Mouse (Mus musculus) lung, adult 2 months (tissue): ENCODE results near the gene Lrrc3c. TPM values are rescaled to one million over a fixed set of nuclear protein-coding genes. Genes with fewer than 3 reads are reported as not detected.
A peak's percentile ranks its signal among the peaks of the same experiment; 100 is the strongest.
"Not testable (repeated sequence)": the region's sequence is repeated elsewhere in the genome, so short reads cannot be mapped to it uniquely, and the experiment has no call there.

Source experiments
- DNase-seq: peaks from one replicate; pipeline ENCODE4 v3.0.0; 2022
- H3K4me1 ChIP-seq: fragments of 200-500 bp; 2 replicates; pipeline ENCODE4 v1.6.1; 2011; ENCODE audit warnings: low read length; ENCODE audit not compliant: control insufficient read depth, insufficient read depth
- H3K4me3 ChIP-seq: fragments of 200-500 bp; replicated peaks from 2 replicates; pipeline ENCODE3; 2011; ENCODE audit warnings: low read depth, mild to moderate bottlenecking, control low read depth, low read length; ENCODE audit errors: extremely low read depth
- CTCF ChIP-seq: fragments of 200-500 bp; IDR thresholded peaks from 2 replicates; pipeline ENCODE4 v1.5.1; 2011; ENCODE audit warnings: mild to moderate bottlenecking, low read length, control low read depth; ENCODE audit not compliant: insufficient read depth
- POLR2A ChIP-seq: fragments of 200-500 bp; IDR thresholded peaks from 2 replicates; pipeline ENCODE4 v1.6.1; 2011; ENCODE audit warnings: low read depth, mild to moderate bottlenecking, control low read depth, low read length, borderline replicate concordance; ENCODE audit errors: extremely low read depth
- WGBS: fragments of 180-500 bp; shearing (Covaris S2); methylation state at CpG from one replicate; pipeline ENCODE4 v1.1.7; 2018; 5-methylcytosine and 5-hydroxymethylcytosine counted together
- polyA plus RNA-seq: library from polyadenylated mRNA; depleted of rRNA; stranded (reverse); fragments of >200 nt; gene quantifications from 2 replicates; pipeline ENCODE4 v1.2.3, GENCODE M21; 2012; rRNA removed

The Lrrc3c gene
- polyA plus RNA-seq, 1 experiment = not detected

DNA sequence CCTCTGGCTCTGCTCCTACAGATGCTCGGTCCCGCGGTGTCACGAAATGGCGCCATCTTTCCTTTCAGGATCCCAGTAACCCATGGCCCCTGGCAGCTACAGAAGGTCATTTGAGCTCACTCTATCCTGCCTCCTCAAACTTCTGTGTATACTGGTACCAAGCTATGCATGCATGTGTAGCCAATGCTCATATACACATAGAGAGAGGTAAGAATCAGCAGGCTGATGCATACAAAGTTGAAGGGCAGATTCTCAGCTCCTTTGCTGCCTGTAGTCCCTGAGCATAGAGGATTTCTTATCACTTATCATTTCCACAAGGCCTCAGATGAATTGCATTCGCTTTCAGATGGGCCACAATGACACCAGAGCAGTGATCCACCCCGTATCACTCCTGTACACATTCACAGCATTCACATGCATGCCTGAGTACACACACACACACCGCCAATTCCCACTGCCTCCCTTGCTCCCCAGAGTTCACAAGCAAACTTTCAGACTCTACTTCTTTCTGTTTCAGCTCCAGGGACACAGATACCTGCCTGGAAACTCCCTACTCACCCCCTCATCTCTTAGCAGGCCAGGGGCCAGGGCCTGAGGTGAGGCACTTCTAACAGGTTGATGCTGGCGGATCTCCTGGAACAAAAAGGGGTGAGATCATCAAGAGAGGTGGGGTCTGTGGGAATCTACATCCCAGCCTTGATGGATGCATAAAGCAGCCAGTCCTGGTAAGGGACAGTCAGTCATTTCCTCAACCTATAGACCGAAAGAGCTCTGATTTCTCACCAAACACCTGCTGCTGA is 27.7 kb downstream of the Lrrc3c start, which contains the start of the genes Gm12355 and Gsdma3:
Gene Gm12355, minus strand, starts transcription at position 51 of the 800 bp plus-strand sequence.
Gene Gsdma3, plus strand, starts transcription at position 750 of the 800 bp plus-strand sequence.
- H3K4me3 ChIP-seq = no peak within 1 kb of the TSS
- TF ChIP-seq POLR2A (no peak), CTCF (no peak)
- H3K4me1 ChIP-seq = no peaks in the 10 kb centered on the region
- 90% methylated on average over 10 of the region's 10 CpGs for WGBS
- no peak for DNase-seq

DNA sequence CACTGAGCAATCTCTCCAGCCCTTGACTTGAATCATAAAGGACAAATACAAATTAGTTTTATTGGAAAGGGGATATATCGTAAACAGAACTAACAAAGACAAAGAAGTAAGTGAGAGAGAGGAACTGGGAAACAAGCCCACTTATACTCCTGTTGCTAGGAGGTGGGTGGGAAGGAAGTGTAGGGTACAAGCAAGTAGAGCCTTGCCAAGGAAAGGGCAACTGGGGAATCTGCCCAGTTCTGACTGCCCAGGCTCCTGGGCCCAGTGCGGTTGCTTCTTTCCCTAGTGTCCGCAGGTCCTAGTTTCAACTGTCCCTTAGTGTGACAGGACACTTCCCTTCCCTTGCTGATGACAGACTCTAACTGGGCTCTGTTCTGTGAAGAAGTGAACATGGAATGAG is 30.6 kb downstream of the Lrrc3c start:
- DNase-seq = no peak
- TF ChIP-seq POLR2A (no peak), CTCF (no peak)
- WGBS = 77% methylated on average over 3 of the region's 3 CpGs
- Histone ChIP-seq H3K4me3 (no peak overlapping the region), H3K4me1 (no peaks in the 10 kb centered on the region)

DNA sequence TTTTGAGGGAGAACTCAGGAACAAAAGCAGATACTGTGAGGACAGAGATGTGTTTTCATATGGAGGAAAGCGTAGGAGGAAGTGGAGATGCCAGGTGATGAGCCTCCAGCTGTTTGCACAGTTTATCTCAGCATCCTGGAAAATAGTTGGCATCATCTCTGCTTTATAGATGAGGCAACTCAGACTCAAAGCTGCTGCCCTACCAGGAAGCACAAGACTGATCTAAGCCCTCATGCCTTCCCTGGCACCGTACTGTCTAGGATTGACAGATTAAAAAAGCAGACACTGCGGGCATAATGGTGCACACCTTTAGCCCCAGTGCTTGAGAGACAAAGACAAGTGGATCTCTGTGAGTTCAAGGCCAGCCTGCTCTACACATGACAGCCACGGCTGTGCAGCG is 32.6 kb downstream of the Lrrc3c start:
- TF ChIP-seq CTCF = no peak
- 77% methylated on average over 5 of the region's 5 CpGs for WGBS
- H3K4me3 ChIP-seq = no peak overlapping the region
- H3K4me1 ChIP-seq = no peaks in the 10 kb centered on the region
- DNase-seq = no peak

DNA sequence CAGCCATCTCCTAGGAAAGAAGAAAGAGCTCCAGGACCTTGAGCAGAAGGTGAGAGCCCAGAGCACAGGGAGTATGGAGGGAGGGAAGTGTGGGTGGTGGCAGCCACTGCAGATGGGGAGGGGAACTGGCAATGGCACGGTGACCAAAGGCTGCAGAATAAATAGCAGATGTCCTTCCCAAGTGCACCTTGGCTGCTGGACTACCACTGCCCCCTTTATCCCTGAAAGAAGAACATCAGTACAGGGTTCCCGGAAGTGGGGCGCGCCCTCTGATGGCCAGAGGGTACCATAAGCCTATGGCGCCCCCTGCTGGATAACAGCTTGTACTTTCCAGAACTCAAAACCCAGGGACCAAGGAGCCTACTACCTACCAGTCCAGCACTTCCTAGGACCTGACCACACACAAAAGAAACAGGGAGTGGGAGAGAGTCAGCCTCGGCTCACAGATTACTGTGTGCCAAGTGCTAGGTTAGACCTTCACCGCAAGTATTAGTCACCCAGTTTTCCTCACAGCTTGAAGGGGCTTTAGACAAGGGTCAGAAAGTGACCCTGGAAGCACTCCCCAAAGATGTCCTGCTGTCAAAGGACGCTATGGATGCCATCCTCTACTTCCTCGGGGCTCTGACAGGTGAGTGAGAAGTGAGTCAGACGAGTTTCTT is 37.4 kb downstream of the Lrrc3c start:
- not testable (repeated sequence) for H3K4me3 ChIP-seq, H3K4me1 ChIP-seq
- WGBS = 26% methylated on average over 10 of the region's 10 CpGs
- DNase-seq = peak; percentile 6

DNA sequence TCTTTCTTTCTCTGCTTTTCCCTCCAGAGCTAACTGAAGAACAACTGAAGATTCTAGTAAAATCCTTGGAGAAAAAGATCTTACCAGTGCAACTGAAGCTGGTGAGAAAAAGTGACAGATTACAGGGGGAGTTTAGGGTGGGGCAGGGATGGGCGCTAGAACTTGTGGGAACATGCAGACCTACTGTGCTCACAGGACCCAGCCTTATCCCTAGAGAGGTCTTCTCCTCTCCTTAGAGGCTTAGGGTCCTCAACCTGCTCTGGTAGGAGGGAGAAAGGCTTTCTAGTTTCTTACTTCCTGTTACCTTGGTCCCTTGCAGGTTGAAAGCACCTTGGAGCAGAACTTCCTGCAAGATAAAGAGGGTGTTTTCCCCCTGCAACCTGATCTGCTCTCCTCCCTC is 39.4 kb downstream of the Lrrc3c start:
- WGBS = 77% methylated on average over 1 of the region's 1 CpGs
- TF ChIP-seq CTCF = no peak
- no peak for TF ChIP-seq POLR2A
- H3K4me1 ChIP-seq = no peaks in the 10 kb centered on the region
- no peak for DNase-seq
- H3K4me3 ChIP-seq = no peak overlapping the region

DNA sequence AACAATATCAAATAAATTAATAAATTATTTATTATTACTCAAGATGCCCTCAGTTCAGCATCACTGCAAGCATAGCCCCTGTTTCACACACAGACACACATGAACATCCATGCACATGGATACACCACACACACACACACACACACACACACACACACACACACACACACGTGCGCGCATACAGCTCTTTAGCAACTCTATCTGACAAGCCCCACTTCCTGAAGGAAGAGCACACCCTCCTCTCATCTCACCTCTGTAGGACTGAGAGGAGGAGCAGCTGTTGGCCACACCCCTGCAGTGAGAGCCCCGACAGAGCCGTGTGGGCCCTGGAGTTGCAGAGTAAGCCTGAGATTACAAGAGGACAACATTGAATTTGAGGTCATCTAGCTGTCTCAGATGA is 42.0 kb downstream of the Lrrc3c start:
- DNase-seq = no peak
- no peak for TF ChIP-seq POLR2A
- TF ChIP-seq CTCF = no peak
- WGBS = 41% methylated on average over 5 of the region's 5 CpGs
- Histone ChIP-seq H3K4me3 (no peak overlapping the region), H3K4me1 (no peaks in the 10 kb centered on the region)

DNA sequence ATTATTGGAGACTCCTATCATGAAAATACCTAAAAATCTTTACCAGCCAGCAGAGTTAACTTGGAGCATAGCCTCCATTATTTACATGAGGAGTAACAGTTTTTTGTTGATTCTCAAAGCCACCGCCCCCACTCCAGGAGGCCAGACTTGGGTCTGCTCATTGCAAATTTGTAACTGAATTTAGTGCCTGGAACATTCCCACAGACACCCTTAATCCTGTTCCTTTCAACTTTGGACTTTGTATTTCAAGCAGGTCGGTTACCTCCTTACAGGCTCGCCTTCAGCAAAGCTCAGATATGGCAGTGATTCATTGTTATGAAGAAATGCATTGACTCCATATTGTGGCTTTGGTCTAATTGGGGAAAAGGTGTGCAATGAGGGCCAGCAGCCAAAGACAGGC is 46.7 kb downstream of the Lrrc3c start:
- TF ChIP-seq CTCF = no peak
- no peak for TF ChIP-seq POLR2A
- no peaks in the 10 kb centered on the region for H3K4me1 ChIP-seq
- no peak overlapping the region for H3K4me3 ChIP-seq
- no peak for DNase-seq
- 85% methylated on average over 3 of the region's 3 CpGs for WGBS

DNA sequence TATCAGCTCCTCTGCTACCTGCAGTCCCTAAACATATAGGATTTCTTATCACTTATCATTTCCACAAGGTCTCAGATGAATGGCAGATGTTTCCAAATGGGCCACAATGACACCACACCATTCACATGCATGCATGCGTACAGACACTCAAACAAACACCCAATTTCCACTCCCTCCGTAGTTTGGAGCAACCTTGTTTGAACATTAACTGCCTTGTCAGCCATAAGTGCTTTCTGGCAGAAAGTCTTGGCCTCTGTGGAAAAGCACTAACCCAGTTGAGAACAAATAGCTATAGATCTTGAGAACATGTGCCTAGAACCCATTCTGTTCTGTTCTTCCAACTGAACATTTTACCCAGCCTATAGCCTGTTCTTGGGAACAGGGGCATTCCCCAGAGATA is 47.9 kb downstream of the Lrrc3c start:
- DNase-seq = no peak
- TF ChIP-seq POLR2A = no peak
- no peak for TF ChIP-seq CTCF
- 56% methylated on average over 2 of the region's 2 CpGs for WGBS
- H3K4me3 ChIP-seq = no peak overlapping the region
- H3K4me1 ChIP-seq = no peaks in the 10 kb centered on the region

DNA sequence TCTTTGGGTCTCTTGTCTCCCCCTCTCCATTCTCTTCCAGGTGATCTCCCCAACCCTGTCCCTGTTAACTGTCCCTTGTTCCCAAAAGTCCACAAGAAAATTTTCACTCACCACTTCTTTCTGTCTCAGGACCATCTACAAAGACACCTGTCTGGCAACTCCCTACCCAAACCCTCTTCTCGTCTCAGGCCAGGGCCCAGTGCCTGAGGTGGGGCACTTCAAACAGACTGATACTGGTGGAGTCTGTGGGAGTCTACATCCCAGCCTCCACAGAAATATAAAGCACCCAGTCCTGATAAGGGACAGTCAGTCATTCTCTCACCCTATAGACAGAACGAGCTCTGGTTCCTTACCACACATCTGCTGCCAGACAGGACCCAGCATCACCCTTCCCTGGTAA is 48.4 kb downstream of the Lrrc3c start, which contains the start of gene Gsdma2:
Gene Gsdma2, plus strand, starts transcription at position 301 of the 400 bp plus-strand sequence.
- WGBS = 44% methylated on average over 2 of the region's 2 CpGs

More for the DNA sequence above, 48.4 kb downstream of the Lrrc3c start, which contains the start of gene Gsdma2:
- Histone ChIP-seq H3K4me1 (no peaks in the 10 kb centered on the region), H3K4me3 (no peak within 1 kb of the TSS)
- DNase-seq = no peak
- TF ChIP-seq POLR2A = no peak
- TF ChIP-seq CTCF = no peak

Other genes with a start within 250 kb of the Lrrc3c start
- 20.0 and 22.1 TPM in 2 replicates for gene Ppp1r1b, start 249.9 kb upstream of the Lrrc3c start, polyA plus RNA-seq
- 131 and 143 TPM in 2 replicates for gene Stard3, start 239.9 kb upstream of the Lrrc3c start, polyA plus RNA-seq
- gene Tcap, start 214.5 kb upstream of the Lrrc3c start, polyA plus RNA-seq = 73.7 and 136 TPM in 2 replicates
- 2.0 and 3.5 TPM in 2 replicates for gene Pnmt, start 211.8 kb upstream of the Lrrc3c start, polyA plus RNA-seq
- 26.6 and 28.1 TPM in 2 replicates for gene Pgap3, start 197.8 kb upstream of the Lrrc3c start, polyA plus RNA-seq
- 31.7 and 33.8 TPM in 2 replicates for gene Erbb2, start 185.8 kb upstream of the Lrrc3c start, polyA plus RNA-seq
- 44.8 and 58.0 TPM in 2 replicates for gene Mien1, start 159.3 kb upstream of the Lrrc3c start, polyA plus RNA-seq
- 48.0 and 48.9 TPM in 2 replicates for gene Grb7, start 151.9 kb upstream of the Lrrc3c start, polyA plus RNA-seq
- 6.4 and 10.1 TPM in 2 replicates for gene Ikzf3, start 52.3 kb upstream of the Lrrc3c start, polyA plus RNA-seq
- gene Zpbp2, start 47.2 kb upstream of the Lrrc3c start, polyA plus RNA-seq = 0.34 TPM in 1 of 2 replicates, not detected in the other
- 55.6 and 56.7 TPM in 2 replicates for gene Ormdl3, start 10.9 kb upstream of the Lrrc3c start, polyA plus RNA-seq
- not detected in 2 replicates for gene Gm12355, start 27.4 kb downstream of the Lrrc3c start, polyA plus RNA-seq
- not detected in 2 replicates for gene Gsdma3, start 28.1 kb downstream of the Lrrc3c start, polyA plus RNA-seq
- gene Gsdma2, start 48.5 kb downstream of the Lrrc3c start, polyA plus RNA-seq = not detected in 2 replicates
- 11.5 TPM in 1 of 2 replicates, not detected in the other for gene Gsdma, start 66.1 kb downstream of the Lrrc3c start, polyA plus RNA-seq
- 136 and 156 TPM in 2 replicates for gene Psmd3, start 84.3 kb downstream of the Lrrc3c start, polyA plus RNA-seq
- gene Csf3, start 103.0 kb downstream of the Lrrc3c start, polyA plus RNA-seq = not detected in 2 replicates
- 45.0 and 55.1 TPM in 2 replicates for gene Med24, start 131.1 kb downstream of the Lrrc3c start, polyA plus RNA-seq
- 142 and 159 TPM in 2 replicates for gene Thra, start 142.3 kb downstream of the Lrrc3c start, polyA plus RNA-seq
- 213 and 329 TPM in 2 replicates for gene Nr1d1, start 177.0 kb downstream of the Lrrc3c start, polyA plus RNA-seq
- 39.0 and 54.3 TPM in 2 replicates for gene Msl1, start 197.2 kb downstream of the Lrrc3c start, polyA plus RNA-seq
- 33.6 and 37.9 TPM in 2 replicates for gene Casc3, start 206.6 kb downstream of the Lrrc3c start, polyA plus RNA-seq
- 3.4 and 18.4 TPM in 2 replicates for gene Rapgefl1, start 238.5 kb downstream of the Lrrc3c start, polyA plus RNA-seq